20 mouse cellular contexts compared by ENCODE assay signal in genomic region chr10:67151766-67152165, GRCm38 (mm10). TPM values are rescaled to one million over a fixed set of nuclear protein-coding genes. Genes with fewer than 3 reads are reported as not detected.
DNase-seq lines count a peak whose midpoint lies in the region; TF ChIP-seq lines count a peak whose summit lies in the region.
"Had no signal": no experiment of that assay in that cellular context is flagged by ENCODE, and none has a peak within 500 bp of the region (broad histone marks: within the 10 kb centered on the region; RNA-seq: fewer than 3 reads in every experiment).

No protein-coding gene starts in this region.

- no peaks in the 10 kb centered on the region for H3K36me3 ChIP-seq in small intestine, adult 2 months (ENCODE audit: control insufficient read depth, insufficient read depth, low read length)
- H3K36me3 ChIP-seq: embryonic facial prominence, embryonic 15.5 days; forebrain, embryonic 12.5 days had no signal

- peak overlapping the region; percentile 50 for H3K27ac ChIP-seq in small intestine, adult 2 months (ENCODE audit: insufficient read depth, low read depth, low read length)
- H3K27ac ChIP-seq: embryonic facial prominence, embryonic 13.5 days; embryonic facial prominence, embryonic 15.5 days; forebrain, embryonic 10.5 days; forebrain, embryonic 12.5 days had no signal

- no peaks in the 10 kb centered on the region for H3K27me3 ChIP-seq in small intestine, adult 2 months (ENCODE audit: control insufficient read depth, insufficient read depth, low read length)
- H3K27me3 ChIP-seq: embryonic facial prominence, embryonic 13.5 days; embryonic facial prominence, embryonic 15.5 days; forebrain, embryonic 12.5 days; Patski had no signal

- H3K4me3 ChIP-seq in small intestine, adult 2 months (ENCODE audit: low read depth, low read length), result no peak overlapping the region
- H3K4me3 ChIP-seq: embryonic facial prominence, embryonic 13.5 days; embryonic facial prominence, embryonic 15.5 days; erythroblast, embryonic 14.5 days; forebrain, embryonic 10.5 days; forebrain, embryonic 12.5 days had no signal

- DNase-seq in ES-CJ7 (ENCODE audit: low read depth, low spot score) (peak; percentile 41), R1 (ENCODE audit: low read depth, low spot score) (peak; percentile 91)
- no peak for DNase-seq in layer of hippocampus, postnatal 25 days (ENCODE audit: extremely low spot score in 1 of 2, low spot score in 1 of 2)
- DNase-seq in cerebellum, postnatal 10 days, result no peak
- DNase-seq: adrenal gland, adult 8-10 months; adrenal gland, postnatal 14 days; adrenal gland, postnatal 36 days; cerebellum, adult 11-12 months; cerebellum, adult 2 months; cerebellum, adult 9-10 months; cerebellum, postnatal 14 days; cerebellum, postnatal 36 days; embryo, embryonic 11 days had no signal

- 95% methylated on average over 3 of the region's 3 CpGs for WGBS in small intestine, adult 2 months

- no peak for TF ChIP-seq POLR2A in small intestine, adult 2 months (IDR thresholded peaks at IDR 0.05; ENCODE audit: low read depth, low read length)

- TF ChIP-seq CTCF in small intestine, adult 2 months (IDR thresholded peaks at IDR 0.05; ENCODE audit: extremely low read depth, insufficient read length, insufficient replicate concordance, low read depth, low read length), result no peak

- peaks cover 9% of the 10 kb centered on the region; the same call in 1 of the 2 replicates for H3K4me1 ChIP-seq in small intestine, adult 2 months (ENCODE audit: control insufficient read depth, insufficient read depth, insufficient read length, low read length)
- H3K4me1 ChIP-seq: forebrain, embryonic 10.5 days; forebrain, embryonic 12.5 days had no signal

RNA-seq across cellular contexts. Expression of gene Reep3, which starts 55.0 kb away (rescaled TPM):
- polyA plus RNA-seq in small intestine, adult 2 months (2012; rRNA removed), result 7.8 and 16.4 TPM in 2 replicates
- 10 to 100 TPM; 22.8 to 24.2 TPM for total RNA-seq in layer of hippocampus, postnatal 25 days (2021)

RNA-seq across cellular contexts. Expression of gene Jmjd1c, which starts 55.8 kb away (rescaled TPM):
- 8.6 and 22.7 TPM in 2 replicates for polyA plus RNA-seq in small intestine, adult 2 months (2012; rRNA removed)
- 10 to 100 TPM; 80.3 to 98.6 TPM for total RNA-seq in layer of hippocampus, postnatal 25 days (2021)

Comparison
In these comparisons a context has a peak if more than half of its experiments do, and no peak if none do; other contexts are left out.
1. DNase-seq: peak in ES-CJ7 (single experiment) and R1 (single experiment); none in layer of hippocampus, postnatal 25 days (0 of 2) and cerebellum, postnatal 10 days (0 of 2).